Mouse (Mus musculus): Measurements from ENCODE around the gene Mrps35.

Gene Mrps35

DNA sequence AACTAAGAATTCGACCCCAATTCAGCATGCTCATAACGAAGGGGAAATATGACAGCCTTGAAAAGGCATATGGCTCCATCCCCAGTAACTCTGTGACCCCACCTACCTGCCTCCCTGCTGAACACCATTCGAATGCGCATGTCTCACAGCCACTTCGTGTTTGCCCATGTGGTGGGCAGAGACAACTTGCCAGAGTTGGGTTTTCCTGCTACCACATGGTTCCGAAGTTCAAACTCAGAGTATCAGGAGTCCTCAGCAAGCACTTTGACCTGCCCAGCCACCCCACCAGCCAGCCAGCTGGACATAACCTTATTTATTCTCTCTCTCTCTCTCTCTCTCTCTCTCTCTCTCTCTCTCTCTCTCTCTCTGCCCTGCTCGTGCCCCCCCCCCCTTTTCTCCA, 45.2 kb downstream of the Mrps35 start:
- no peak for DNase-seq (ENCODE audit: low spot score in 2 of 2)

DNA sequence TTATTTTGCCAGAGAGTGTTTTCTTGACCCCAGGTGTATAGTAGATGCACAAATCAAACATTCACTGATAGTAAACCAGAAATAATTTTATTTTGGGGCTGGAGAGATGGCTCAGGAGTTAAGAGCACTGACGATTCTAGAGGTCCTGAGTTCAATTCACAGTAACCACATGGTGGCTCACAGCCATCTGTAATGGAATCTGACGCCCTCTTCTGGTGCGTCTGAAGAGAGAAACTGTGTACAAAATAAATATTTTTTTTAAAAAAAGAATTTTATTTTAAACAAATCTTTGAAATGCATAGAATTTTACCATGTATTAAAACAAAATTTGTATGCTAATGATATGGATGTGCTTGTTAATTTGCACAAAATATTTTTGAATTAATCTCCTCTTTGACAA, 46.0 kb downstream of the Mrps35 start:
- no peak for DNase-seq (ENCODE audit: low spot score in 2 of 2)

DNA sequence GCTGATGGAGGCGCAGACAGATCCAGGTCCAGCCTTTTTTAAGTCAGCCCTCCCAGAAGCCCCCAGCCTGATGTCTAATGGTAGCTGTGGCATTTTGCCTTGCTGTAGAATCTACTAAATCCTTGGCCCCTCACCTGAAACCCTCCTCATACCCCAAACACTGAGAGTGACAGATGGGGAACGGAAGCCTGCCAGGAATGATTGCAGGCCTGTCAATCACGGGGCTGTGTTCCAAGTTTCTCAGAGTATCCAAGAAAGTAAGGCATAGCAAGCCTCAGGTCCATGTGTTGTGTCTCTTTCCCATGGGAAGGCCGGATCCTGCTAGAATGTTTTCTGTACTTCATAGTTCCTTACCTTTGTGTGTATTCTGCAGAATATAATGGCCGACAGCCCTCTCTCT, 47.6 kb downstream of the Mrps35 start:
- DNase-seq (ENCODE audit: low spot score in 2 of 2) = no peak

DNA sequence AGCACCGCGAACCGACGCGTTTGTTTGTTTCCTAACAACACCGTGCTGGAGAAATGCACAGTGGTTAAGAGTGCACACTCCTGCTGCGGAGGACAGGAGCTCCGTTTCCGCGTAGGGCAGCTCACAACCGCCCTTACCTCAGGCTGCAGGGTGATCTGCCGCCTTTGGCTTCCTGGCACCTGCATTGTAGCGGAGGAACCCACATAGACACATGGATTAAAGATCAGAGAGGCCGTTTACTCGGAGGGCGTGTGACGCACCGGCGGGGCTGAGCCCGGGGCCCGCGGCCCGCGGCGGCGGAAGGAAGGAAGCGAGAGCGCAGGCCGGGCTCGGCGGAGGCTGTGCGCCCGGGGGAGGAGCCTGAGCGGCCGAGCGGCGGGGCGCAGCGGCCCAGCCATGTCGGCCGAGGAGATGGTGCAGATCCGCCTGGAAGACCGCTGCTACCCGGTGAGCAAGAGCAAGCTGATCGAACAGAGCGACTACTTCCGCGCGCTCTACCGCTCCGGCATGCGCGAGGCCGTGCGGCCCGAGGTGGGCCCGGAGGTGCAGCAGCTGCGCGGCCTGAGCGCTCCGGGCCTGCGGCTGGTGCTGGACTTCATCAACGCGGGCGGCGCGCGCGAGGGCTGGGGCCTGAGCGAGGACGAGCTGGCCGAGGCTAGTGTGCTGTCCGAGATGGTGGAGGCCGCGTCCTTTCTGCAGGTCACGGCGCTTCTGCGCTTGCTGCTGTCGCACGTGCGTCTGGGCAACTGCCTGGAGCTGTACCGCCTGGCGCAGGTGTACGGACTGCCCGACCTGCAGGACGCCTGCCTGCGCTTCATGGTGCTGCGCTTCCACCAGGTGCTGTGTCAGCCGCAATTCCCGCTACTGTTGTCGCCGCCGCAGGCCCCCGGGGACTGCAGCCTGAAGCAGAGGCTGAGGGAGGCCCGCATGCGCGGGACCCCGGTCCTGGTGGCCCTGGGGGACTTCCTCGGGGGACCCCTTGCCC, 48.9 kb downstream of the Mrps35 start, which contains the start of gene Klhl42:
Gene Klhl42, plus strand, starts transcription at position 244 of the 985 bp plus-strand sequence.
- peak; percentile 70 to 73 for DNase-seq (ENCODE audit: low spot score in 2 of 2)

DNA sequence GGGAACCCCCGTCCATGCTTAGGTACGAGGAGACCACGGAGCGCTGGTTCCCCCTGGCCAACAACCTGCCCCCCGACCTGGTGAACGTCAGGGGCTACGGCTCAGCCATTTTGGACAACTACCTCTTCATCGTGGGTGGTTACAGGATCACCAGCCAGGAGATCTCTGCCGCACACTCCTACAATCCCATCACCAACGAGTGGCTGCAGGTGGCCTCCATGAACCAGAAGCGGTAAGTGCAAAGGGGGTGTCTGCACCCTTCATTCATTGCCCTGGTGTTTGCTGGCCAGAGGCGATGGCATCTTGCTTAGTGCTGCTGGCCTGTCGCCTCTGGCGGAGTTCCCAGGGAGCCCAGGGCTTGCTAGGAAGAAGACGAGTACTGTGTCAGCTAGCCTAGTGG, 49.6 kb downstream of the Mrps35 start:
- peak; percentile 44 to 49 for DNase-seq (ENCODE audit: low spot score in 2 of 2)

DNA sequence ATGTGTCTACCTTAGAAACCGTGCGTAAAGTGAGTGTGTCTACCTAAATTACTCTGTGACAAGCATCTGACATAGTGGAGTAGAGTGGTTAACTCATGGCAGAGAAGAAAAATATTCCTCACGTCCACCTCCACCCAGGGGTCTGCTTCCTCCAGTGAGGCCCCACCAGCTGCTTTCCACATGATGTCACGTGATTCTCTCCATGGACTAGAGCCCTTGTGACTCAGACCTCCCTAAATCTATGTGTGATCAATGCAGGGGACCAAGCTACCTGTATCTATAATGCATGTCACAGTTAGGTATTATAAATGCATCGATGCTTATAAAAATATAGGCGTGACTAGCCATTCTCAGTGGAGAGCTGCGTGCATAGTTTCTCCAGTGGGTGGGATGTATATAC, 52.2 kb downstream of the Mrps35 start:
- no peak for DNase-seq (ENCODE audit: low spot score in 2 of 2)

DNA sequence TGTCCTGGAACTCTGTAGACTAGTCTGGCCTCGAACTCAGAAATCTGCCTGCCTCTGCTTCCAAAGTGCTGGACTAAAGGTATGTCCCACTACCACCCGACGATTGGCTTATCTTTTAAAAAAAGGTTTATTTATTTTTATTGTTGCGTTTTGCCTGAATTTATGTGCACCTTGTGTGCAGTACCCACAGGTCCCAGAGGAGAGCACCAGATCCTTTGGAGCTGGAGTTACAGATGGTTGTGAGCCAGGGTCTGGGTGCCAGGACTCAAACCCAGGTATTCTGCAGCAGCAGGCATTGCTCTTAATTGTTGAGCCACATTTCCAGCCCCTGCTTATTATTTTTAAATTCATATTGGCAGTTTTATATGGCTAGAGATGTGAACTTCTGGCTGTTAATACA, 53.5 kb downstream of the Mrps35 start:
- DNase-seq (ENCODE audit: low spot score in 2 of 2) = no peak

DNA sequence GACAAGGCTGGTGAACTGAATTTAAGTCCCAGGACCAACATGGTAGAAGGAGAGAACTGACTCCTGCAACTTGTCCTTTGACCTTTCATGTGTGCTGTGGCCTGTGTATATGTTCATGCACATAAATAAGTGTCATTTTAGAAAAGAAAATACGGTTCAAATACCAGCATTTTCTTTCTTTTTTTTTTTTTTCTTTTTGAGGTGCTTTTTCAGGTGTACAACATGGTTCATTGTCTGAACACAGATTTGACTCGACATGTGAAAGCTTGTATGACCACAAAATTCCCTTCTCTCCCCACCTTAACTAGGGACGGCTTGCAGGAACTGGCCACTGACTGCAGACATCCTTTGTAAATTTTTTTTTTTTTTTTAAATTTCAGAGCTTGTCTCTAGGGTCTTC, 54.4 kb downstream of the Mrps35 start:
- DNase-seq (ENCODE audit: low spot score in 2 of 2) = no peak

DNA sequence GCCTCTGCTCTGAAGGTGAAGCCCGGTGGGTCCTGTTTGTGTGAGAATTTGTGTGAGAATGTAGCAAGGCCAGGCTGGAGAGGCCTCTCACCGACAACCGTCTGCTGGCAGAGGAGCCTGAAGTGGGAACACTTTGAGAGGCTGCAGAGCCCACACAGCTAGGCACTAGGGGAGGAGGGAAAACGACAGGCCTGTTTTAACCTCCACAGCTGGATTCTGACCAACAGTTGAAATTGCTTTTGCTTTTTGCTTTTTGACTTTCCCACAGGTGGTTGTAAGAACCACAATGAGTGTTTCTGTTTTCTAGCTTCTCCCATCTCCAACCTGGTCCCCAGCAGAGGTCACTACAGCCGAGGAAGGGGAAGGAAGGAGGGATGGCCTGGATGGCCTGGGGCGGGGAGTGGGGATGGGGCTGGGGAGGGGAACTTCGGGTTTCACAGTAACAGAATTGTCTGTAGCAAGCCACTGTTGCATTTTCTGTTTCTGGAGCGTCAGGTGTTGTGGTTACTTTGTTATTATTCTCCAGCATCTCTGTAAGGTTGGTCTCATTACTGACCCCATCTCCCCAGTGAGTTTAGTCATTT, 54.9 kb downstream of the Mrps35 start:
- DNase-seq (ENCODE audit: low spot score in 2 of 2) = no peak

DNA sequence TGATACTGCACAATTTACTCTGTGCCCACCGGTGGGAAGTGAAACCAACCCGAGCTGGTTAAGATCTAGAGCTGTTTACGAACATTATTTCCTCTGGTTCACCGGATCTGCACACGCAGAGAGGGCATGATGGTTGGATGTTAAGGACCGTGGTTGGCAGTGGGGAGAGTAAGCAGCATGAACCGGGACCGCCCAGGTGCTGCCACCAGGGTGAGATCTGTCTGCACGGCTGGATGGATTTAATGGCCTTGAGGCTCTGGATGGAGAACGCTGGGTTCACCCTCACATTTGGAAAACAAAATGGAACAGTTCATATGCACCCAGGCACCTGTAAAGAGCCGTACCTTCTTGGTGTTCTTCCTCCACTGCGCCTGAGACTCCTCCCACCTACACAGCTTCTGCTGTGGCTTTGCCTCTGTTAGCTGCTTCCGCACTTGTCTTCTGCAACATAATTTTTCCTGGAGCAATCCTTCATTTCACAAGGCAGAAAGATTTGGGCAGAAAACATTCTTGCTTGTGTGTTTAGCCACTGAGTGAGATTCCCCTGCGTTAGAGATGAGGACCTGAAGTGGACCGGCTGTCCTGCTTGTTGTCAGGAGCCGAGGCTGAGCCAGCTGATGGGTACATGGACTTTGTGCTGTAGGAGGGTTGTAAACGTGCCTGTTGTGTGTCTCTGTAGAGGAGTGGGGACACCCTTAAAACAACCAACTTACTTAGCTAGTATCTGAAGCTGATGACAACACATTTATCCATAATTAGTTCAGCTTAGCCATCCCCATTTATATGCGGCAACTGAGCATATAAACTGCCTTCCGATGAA, 57.1 kb downstream of the Mrps35 start:
- DNase-seq (ENCODE audit: low spot score in 2 of 2) = no peak

DNA sequence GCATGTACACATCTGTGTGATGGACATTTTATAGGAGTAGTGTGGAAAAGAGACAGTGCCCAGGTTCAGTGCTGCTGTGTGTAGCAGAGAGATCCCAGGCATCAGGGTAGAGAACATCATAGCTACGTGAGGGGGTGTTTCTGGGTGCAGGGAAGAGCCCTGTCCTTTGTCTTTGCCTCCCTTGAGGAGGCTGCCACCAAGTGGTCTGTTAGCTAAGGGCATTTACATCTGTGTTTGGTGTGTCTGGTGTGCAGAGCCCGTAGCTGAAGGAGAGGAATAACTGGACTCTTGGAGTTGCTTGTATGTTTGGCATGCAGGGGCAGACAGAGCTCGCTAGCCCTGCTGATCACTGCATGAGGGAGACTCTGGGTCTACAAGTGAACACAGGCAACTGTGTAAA, 59.7 kb downstream of the Mrps35 start:
- DNase-seq (ENCODE audit: low spot score in 2 of 2) = no peak

DNA sequence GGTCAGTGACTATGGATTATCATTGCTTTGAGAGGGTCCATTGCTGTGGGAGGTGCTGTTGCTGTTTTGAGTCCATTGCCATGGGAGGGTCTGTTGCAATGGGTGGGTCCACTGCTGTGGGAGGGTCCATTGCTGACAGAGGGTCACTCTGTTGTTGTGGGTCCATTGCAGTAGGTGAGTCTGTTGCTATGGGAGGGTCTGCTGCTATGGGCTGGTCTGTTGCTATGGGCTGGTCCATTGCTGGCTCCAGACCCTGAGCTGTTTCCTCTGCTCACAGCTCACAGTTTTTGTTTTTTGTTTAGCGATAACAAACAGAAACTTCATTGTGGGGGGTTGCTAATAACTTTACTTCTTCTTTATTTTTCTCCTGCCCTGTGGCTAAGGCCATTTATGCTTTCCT, 63.0 kb downstream of the Mrps35 start:
- no peak for DNase-seq (ENCODE audit: low spot score in 2 of 2)

DNA sequence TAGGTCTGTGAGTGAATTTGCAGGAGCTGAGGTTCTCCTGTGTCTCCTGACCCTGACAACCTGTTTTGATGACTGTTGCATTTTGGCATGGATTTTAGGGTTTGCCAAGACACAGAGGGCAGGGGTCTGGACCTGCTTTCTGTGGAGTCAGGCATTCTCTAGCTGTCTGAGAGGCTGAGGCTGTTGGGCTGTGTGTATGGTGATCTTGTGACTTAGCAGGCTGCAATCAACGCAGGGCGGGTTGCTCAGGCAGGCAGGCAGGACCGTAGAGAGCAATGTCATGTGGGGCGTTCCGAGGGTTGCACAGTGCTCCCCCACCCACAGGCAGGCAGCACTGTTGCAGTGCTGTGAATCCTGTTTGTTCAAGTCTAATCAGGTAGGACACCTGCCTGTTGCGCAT, 64.2 kb downstream of the Mrps35 start:
- DNase-seq (ENCODE audit: low spot score in 2 of 2) = no peak

DNA sequence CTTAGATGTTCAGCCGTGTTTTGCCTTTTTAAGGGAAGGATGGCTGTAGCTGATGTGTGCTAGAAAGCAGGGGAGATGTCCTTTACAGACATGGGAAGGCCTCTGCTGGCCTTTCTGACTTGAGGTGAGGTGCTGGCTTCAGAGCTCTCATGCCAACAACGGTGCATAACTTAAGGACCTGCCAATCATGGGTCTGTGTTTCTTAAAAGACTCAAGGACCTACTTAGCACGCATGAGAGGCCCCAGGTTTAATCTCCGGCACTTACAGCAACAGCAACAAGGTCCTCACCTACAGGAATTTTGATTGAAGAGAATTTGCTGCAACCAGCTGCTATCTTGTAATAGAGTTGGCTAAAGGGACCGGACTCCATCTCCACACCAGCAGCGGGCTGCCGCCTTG, 66.7 kb downstream of the Mrps35 start:
- no peak for DNase-seq (ENCODE audit: low spot score in 2 of 2)

DNA sequence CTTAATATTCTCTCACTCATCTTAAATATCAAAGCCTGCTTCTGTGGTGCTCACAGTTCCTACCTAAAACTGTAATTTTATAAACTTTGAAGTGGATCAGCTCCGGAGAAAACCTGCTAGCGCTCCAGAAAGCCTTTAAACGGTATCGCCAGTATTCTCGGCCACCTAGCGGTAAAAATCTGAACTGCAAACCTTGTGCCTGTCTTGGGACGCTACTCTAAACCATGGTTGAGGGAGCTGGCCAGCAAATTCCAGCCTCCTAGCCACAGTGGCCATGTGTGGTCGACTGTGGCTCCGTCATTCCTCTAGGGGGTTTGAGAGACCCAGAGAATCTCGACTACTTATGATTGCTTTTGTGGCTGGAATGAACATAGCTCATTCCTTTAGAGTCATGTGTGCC, 74.0 kb downstream of the Mrps35 start:
- DNase-seq (ENCODE audit: low spot score in 2 of 2) = peak; percentile 78 to 88

DNA sequence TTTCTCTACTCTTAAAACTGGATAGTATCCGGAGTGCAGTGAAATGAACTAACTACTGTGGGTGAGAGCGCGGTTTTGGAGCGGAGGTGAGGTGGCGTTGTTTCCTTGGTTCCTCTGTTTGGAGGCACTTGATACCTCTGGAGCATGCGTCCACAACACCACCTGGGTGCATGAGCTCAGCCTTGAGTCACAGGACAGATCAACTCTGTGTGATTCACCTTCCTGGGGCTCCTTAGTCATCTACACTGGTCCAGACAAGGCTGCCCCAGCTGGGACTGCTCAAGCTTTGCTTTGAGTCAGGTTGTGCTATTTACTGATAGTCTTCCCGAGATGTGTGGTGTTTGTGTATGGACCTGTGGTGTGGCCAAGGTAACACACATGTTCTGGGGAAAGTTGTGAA, 75.2 kb downstream of the Mrps35 start:
- no peak for DNase-seq (ENCODE audit: low spot score in 2 of 2)

DNA sequence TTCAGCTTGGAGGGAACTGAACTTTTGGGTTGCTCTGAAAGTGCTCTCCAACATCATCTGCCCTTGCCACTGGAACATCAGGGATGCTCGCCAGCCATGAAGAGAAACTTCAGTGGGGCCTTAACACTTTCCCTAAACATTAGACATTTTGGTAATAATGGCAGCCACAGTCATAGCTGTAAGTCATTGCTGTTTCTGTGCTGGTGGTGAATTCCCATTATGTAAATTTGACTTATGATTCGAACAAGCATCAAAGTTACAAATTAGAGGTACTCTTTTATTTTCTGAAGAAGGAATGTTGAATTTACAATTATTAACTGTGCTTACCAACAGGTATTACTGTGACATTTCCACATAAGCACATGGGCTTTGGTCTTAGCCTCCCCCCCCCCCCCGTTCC, 75.6 kb downstream of the Mrps35 start:
- DNase-seq (ENCODE audit: low spot score in 2 of 2) = no peak

DNA sequence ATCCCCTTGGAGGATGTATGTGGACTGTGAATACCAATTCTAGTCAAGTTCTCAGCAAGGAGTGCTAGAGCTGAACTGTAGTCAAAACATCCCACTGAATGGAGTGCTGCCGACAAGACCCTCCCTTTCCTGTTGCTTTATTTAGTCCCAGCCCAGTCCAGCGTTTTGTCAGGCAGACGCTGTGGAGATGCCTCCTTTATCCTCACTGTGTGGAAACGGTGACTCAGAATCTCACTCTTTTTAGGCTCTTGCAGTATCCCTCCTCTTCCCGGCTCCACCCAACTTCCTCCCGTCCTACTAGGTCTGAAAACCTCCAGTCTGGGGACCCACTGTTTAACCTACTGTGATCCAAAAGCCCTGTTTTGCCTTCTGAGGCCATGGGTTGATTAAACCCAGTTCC, 78.8 kb downstream of the Mrps35 start:
- DNase-seq (ENCODE audit: low spot score in 2 of 2) = peak in 1 of 2 experiments; percentile 23
